Mouse (Mus musculus): ENCODE measurements around the gene Adamts9. TPM values are rescaled to one million over a fixed set of nuclear protein-coding genes. Genes with fewer than 3 reads are reported as not detected.

Adamts9 gene
- total and polyA plus RNA-seq, 2 experiments, result 0.43 to 2.1 TPM

DNA sequence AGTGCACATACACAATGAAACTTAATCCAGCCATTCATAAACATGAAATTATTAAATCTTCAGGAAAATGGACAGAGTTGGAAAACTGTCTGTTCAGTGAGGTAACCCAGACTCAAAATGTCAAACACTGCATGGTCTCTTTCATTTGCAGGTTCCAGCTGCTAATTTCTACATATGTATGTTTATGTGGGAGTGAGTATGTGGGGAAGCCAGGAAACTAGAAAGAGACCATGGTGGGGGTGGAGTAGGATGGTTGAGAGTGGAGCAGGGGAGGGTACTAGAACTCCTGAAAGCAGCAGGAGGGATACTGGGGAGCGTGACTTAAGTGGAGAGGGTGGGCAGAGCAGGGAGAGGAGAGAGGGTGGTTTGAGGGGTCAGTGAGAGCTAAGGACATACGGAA lies 141.8 kb downstream of the Adamts9 start:
- DNase-seq (ENCODE audit: extremely low read depth, low read depth, low spot score), result no peak
- Histone ChIP-seq H3K4me3 (ENCODE audit: insufficient read depth, low read depth, low read length) (no peak overlapping the region), H3K36me3 (ENCODE audit: control insufficient read depth, insufficient read depth, low read length) (no peaks in the 10 kb centered on the region), H3K4me1 (ENCODE audit: control insufficient read depth, insufficient read depth, low read length) (no peaks in the 10 kb centered on the region), H3K9ac (ENCODE audit: low read depth, low read length) (no peak overlapping the region), H3K79me2 (ENCODE audit: control insufficient read depth, insufficient read depth, low read length) (no peaks in the 10 kb centered on the region), H3K27ac (replicated peaks; ENCODE audit: insufficient read depth, low read depth, low read length) (no peak overlapping the region), H3K27me3 (ENCODE audit: control insufficient read depth, insufficient read depth, low read length) (peaks cover 4% of the 10 kb centered on the region; the same call in 1 of the 2 replicates)
- WGBS, result 78% methylated on average over 2 of the region's 2 CpGs
- TF ChIP-seq POLR2A (IDR thresholded peaks at IDR 0.05; ENCODE audit: extremely low read depth, insufficient read depth, low read length), result no peak
- TF ChIP-seq CTCF (IDR thresholded peaks at IDR 0.05; ENCODE audit: low read depth, low read length), result no peak

DNA sequence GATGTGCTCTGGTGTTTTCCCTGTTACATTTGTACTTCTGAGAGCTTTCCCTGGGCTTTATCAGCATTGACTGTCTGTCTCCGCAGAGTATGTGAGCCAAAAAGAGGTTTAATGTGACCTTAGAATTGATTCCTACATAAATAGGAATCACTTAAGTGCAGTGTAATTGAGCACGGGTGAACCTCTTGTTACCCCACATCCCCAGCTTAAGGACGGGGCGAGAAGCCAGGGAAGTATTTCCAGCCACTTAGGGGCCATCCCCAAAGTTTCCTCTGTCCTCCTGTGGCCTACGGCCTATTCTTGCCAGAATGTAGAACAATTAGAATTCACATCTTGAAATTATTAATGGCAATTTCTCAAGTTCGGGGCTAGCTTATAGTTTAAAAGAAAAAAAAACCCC lies 149.5 kb downstream of the Adamts9 start:
- no peak overlapping the region for H3K27ac ChIP-seq (replicated peaks; ENCODE audit: insufficient read depth, low read depth, low read length)
- 84% methylated on average over 6 of the region's 6 CpGs for WGBS
- no peak overlapping the region for H3K9ac ChIP-seq (ENCODE audit: low read depth, low read length)
- peaks cover 4% of the 10 kb centered on the region; the same call in 1 of the 2 replicates for H3K27me3 ChIP-seq (ENCODE audit: control insufficient read depth, insufficient read depth, low read length)
- no peaks in the 10 kb centered on the region for H3K79me2 ChIP-seq (ENCODE audit: control insufficient read depth, insufficient read depth, low read length)
- no peak overlapping the region for H3K4me3 ChIP-seq (ENCODE audit: insufficient read depth, low read depth, low read length)
- H3K36me3 ChIP-seq (ENCODE audit: control insufficient read depth, insufficient read depth, low read length), result no peaks in the 10 kb centered on the region
- TF ChIP-seq CTCF (IDR thresholded peaks at IDR 0.05; ENCODE audit: low read depth, low read length), result no peak
- no peak for TF ChIP-seq POLR2A (IDR thresholded peaks at IDR 0.05; ENCODE audit: extremely low read depth, insufficient read depth, low read length)
- no peak for DNase-seq (ENCODE audit: extremely low read depth, low read depth, low spot score)
- no peaks in the 10 kb centered on the region for H3K4me1 ChIP-seq (ENCODE audit: control insufficient read depth, insufficient read depth, low read length)

DNA sequence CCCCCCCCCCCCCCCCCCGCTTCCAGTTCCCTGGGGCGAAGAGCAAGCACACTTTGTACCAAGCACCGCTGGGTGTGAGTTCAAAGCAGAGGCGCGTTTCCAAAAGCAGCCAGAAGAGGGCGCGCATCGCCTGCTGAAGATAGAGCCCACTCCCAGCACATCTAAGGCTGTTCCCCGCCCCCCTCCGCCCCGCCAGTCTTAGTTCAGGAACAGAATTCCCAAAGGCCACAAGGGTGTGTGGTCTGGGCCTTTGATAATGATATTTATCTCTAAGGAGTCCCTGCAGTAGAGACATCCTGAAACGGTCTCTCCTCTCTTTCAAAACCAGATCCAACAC lies 155.9 kb downstream of the Adamts9 start:
- DNase-seq (ENCODE audit: extremely low read depth, low read depth, low spot score), result peak; percentile 46
- H3K27me3 ChIP-seq (ENCODE audit: control insufficient read depth, insufficient read depth, low read length), result no peaks in the 10 kb centered on the region; the same call in 1 of the 2 replicates
- no peaks in the 10 kb centered on the region for H3K36me3 ChIP-seq (ENCODE audit: control insufficient read depth, insufficient read depth, low read length)
- no peak overlapping the region for H3K9ac ChIP-seq (ENCODE audit: low read depth, low read length)
- H3K27ac ChIP-seq (replicated peaks; ENCODE audit: insufficient read depth, low read depth, low read length), result no peak overlapping the region
- TF ChIP-seq CTCF (IDR thresholded peaks at IDR 0.05; ENCODE audit: low read depth, low read length) (peak; percentile 90), POLR2A (IDR thresholded peaks at IDR 0.05; ENCODE audit: extremely low read depth, insufficient read depth, low read length) (no peak)
- WGBS, result 4% methylated on average over 12 of the region's 12 CpGs
- H3K4me3 ChIP-seq (ENCODE audit: insufficient read depth, low read depth, low read length), result no peak overlapping the region
- H3K4me1 ChIP-seq (ENCODE audit: control insufficient read depth, insufficient read depth, low read length), result no peaks in the 10 kb centered on the region
- H3K79me2 ChIP-seq (ENCODE audit: control insufficient read depth, insufficient read depth, low read length), result no peaks in the 10 kb centered on the region

DNA sequence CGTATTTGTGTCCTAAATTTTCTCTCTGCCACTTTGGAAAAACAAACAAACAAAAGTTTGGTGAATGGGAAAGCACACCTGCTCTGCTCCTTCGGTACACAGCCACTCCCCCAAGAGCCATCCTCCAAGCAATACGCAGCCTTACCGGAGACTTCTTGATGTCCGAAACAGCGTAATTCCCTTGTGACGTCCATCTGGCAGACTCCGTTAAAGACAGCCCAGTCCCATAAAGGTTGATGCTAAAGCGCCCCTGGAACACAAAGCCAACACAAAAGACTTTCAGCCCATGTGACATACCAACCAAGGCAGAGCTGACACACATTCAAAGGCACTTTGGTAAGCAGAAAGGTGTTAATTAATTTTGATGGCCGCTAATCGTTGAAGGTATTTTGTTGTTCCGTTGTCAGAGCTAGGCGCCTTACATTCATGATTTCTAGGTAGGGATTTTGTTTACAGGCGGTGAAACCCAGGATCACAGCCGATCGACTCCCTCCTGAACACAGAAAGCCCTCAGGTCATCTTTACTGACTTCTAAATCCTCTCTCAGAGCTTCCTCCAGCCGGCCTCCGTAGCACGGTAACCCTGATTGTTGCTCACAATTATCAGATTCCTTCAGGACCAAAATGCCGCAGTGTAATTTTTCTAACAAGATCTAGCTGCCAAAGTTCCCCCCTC lies 156.5 kb downstream of the Adamts9 start:
- no peak overlapping the region for H3K4me3 ChIP-seq (ENCODE audit: insufficient read depth, low read depth, low read length)
- no peak for DNase-seq (ENCODE audit: extremely low read depth, low read depth, low spot score)
- H3K27me3 ChIP-seq (ENCODE audit: control insufficient read depth, insufficient read depth, low read length), result no peaks in the 10 kb centered on the region; the same call in 1 of the 2 replicates
- H3K79me2 ChIP-seq (ENCODE audit: control insufficient read depth, insufficient read depth, low read length), result no peaks in the 10 kb centered on the region
- H3K9ac ChIP-seq (ENCODE audit: low read depth, low read length), result no peak overlapping the region
- H3K4me1 ChIP-seq (ENCODE audit: control insufficient read depth, insufficient read depth, low read length), result no peaks in the 10 kb centered on the region
- H3K27ac ChIP-seq (replicated peaks; ENCODE audit: insufficient read depth, low read depth, low read length), result no peak overlapping the region
- 20% methylated on average over 20 of the region's 20 CpGs for WGBS
- TF ChIP-seq POLR2A (IDR thresholded peaks at IDR 0.05; ENCODE audit: extremely low read depth, insufficient read depth, low read length) (no peak), CTCF (IDR thresholded peaks at IDR 0.05; ENCODE audit: low read depth, low read length) (no peak)
- no peaks in the 10 kb centered on the region for H3K36me3 ChIP-seq (ENCODE audit: control insufficient read depth, insufficient read depth, low read length)

DNA sequence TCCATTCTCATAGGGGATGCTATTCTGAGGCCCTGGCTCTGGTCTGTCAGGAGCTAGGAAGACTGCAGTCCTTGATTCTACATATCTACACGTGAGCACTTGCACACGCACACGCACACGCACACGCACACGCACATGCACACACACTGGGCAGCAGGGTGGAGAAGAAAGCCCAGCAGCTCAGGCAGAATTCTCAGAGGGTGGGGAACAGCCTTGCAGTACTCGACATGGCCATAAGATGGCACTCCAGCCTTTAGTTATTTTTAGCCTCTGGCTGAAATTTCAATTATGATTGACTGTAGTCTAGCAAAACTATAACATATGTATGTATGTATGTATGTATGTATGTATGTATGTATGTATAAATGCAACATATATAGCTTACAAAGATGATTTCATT lies 158.5 kb downstream of the Adamts9 start:
- TF ChIP-seq CTCF (IDR thresholded peaks at IDR 0.05; ENCODE audit: low read depth, low read length) (peak; percentile 71), POLR2A (IDR thresholded peaks at IDR 0.05; ENCODE audit: extremely low read depth, insufficient read depth, low read length) (no peak)
- no peak for DNase-seq (ENCODE audit: extremely low read depth, low read depth, low spot score)
- no peaks in the 10 kb centered on the region for H3K4me1 ChIP-seq (ENCODE audit: control insufficient read depth, insufficient read depth, low read length)
- no peaks in the 10 kb centered on the region for H3K79me2 ChIP-seq (ENCODE audit: control insufficient read depth, insufficient read depth, low read length)
- no peaks in the 10 kb centered on the region for H3K36me3 ChIP-seq (ENCODE audit: control insufficient read depth, insufficient read depth, low read length)
- no peaks in the 10 kb centered on the region; the same call in 1 of the 2 replicates for H3K27me3 ChIP-seq (ENCODE audit: control insufficient read depth, insufficient read depth, low read length)
- no peak overlapping the region for H3K4me3 ChIP-seq (ENCODE audit: insufficient read depth, low read depth, low read length)
- H3K27ac ChIP-seq (replicated peaks; ENCODE audit: insufficient read depth, low read depth, low read length), result no peak overlapping the region
- H3K9ac ChIP-seq (ENCODE audit: low read depth, low read length), result no peak overlapping the region
- WGBS, result 20% methylated on average over 7 of the region's 7 CpGs

DNA sequence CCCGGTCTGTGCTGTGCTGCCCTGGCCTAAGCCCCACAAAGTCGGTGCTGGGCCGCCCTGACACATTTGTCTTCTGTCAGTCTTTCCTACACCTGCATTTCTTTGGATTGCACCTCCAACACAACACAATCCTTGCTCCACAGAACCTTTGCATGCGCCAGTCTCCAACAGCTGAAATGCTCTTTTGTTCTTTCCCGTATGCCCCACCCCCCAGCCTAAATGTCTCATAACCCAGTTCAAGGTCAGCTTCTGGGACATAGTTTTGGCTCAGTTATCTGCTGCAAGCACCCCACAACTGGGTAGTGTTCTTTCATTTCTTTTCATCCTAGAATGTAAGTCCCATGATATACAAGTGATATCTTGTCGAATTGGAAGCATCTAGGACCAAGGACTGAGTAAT lies 161.8 kb downstream of the Adamts9 start:
- Histone ChIP-seq H3K4me1 (ENCODE audit: control insufficient read depth, insufficient read depth, low read length) (no peaks in the 10 kb centered on the region), H3K4me3 (ENCODE audit: insufficient read depth, low read depth, low read length) (no peak overlapping the region), H3K36me3 (ENCODE audit: control insufficient read depth, insufficient read depth, low read length) (no peaks in the 10 kb centered on the region), H3K9ac (ENCODE audit: low read depth, low read length) (no peak overlapping the region), H3K27ac (replicated peaks; ENCODE audit: insufficient read depth, low read depth, low read length) (no peak overlapping the region), H3K27me3 (ENCODE audit: control insufficient read depth, insufficient read depth, low read length) (no peaks in the 10 kb centered on the region; the same call in 1 of the 2 replicates), H3K79me2 (ENCODE audit: control insufficient read depth, insufficient read depth, low read length) (no peaks in the 10 kb centered on the region)
- TF ChIP-seq POLR2A (IDR thresholded peaks at IDR 0.05; ENCODE audit: extremely low read depth, insufficient read depth, low read length), result no peak
- no peak for TF ChIP-seq CTCF (IDR thresholded peaks at IDR 0.05; ENCODE audit: low read depth, low read length)
- no peak for DNase-seq (ENCODE audit: extremely low read depth, low read depth, low spot score)
- WGBS, result 83% methylated on average over 6 of the region's 6 CpGs
